Mouse (Mus musculus): ENCODE measurements around the gene Glis3. TPM values are rescaled to one million over a fixed set of nuclear protein-coding genes. Genes with fewer than 3 reads are reported as not detected.

Glis3 gene
- polyA plus RNA-seq, 1 experiment from 2014 or later = 4.4 TPM

- H3K4me3 ChIP-seq (replicated peaks; ENCODE audit: low read depth, low read length) = no peak overlapping the region
- WGBS = 47% methylated on average over 6 of the region's 6 CpGs
- H3K36me3 ChIP-seq (ENCODE audit: control insufficient read depth, insufficient read depth, low read length) = no peaks in the 10 kb centered on the region
- H3K4me1 ChIP-seq (ENCODE audit: control insufficient read depth, insufficient read depth, low read length) = 0 out of 2 replicates have a peak, but pooled peaks cover 4% of the 10 kb centered on the region
- no peaks in the 10 kb centered on the region for H3K9me3 ChIP-seq (ENCODE audit: control insufficient read depth, low read length)
- no peaks in the 10 kb centered on the region for H3K27me3 ChIP-seq (ENCODE audit: control insufficient read depth, insufficient read depth, low read length)
- DNase-seq (peak; percentile 43), ATAC-seq (ENCODE audit: low FRiP score, low TSS enrichment) (no peak)
- no peak overlapping the region for H3K4me2 ChIP-seq (ENCODE audit: low read length)
- no peak overlapping the region; the same call in 1 of the 2 replicates for H3K27ac ChIP-seq (replicated peaks; ENCODE audit: low read depth, low read length)
- no peak overlapping the region for H3K9ac ChIP-seq (replicated peaks; ENCODE audit: low read length)
Measured at GRCm38 (mm10) chr19:28495926-28496325, 184.0 kb downstream of the Glis3 start.

- no peak overlapping the region for H3K4me3 ChIP-seq (replicated peaks; ENCODE audit: low read depth, low read length)
- DNase-seq (no peak), ATAC-seq (ENCODE audit: low FRiP score, low TSS enrichment) (no peak)
- no peak overlapping the region for H3K9ac ChIP-seq (replicated peaks; ENCODE audit: low read length)
- no peaks in the 10 kb centered on the region for H3K27me3 ChIP-seq (ENCODE audit: control insufficient read depth, insufficient read depth, low read length)
- no peaks in the 10 kb centered on the region for H3K9me3 ChIP-seq (ENCODE audit: control insufficient read depth, low read length)
- WGBS = 96% methylated on average over 8 of the region's 8 CpGs
- no peak overlapping the region for H3K27ac ChIP-seq (replicated peaks; ENCODE audit: low read depth, low read length)
- H3K4me1 ChIP-seq (ENCODE audit: control insufficient read depth, insufficient read depth, low read length) = 0 out of 2 replicates have a peak, but pooled peaks cover 4% of the 10 kb centered on the region
- H3K4me2 ChIP-seq (ENCODE audit: low read length) = no peak overlapping the region
- no peaks in the 10 kb centered on the region for H3K36me3 ChIP-seq (ENCODE audit: control insufficient read depth, insufficient read depth, low read length)
Measured at GRCm38 (mm10) chr19:28493605-28494260, 186.1 kb downstream of the Glis3 start.

- Histone ChIP-seq H3K9me3 (ENCODE audit: control insufficient read depth, low read length) (no peaks in the 10 kb centered on the region), H3K4me3 (replicated peaks; ENCODE audit: low read depth, low read length) (no peak overlapping the region), H3K4me1 (ENCODE audit: control insufficient read depth, insufficient read depth, low read length) (peaks cover 12% of the 10 kb centered on the region; the same call in 1 of the 2 replicates), H3K27me3 (ENCODE audit: control insufficient read depth, insufficient read depth, low read length) (0 out of 2 replicates have a peak, but pooled peaks cover 6% of the 10 kb centered on the region), H3K9ac (replicated peaks; ENCODE audit: low read length) (no peak overlapping the region), H3K36me3 (ENCODE audit: control insufficient read depth, insufficient read depth, low read length) (no peaks in the 10 kb centered on the region), H3K27ac (replicated peaks; ENCODE audit: low read depth, low read length) (no peak overlapping the region), H3K4me2 (ENCODE audit: low read length) (no peak overlapping the region)
- ATAC-seq (ENCODE audit: low FRiP score, low TSS enrichment) = no peak
- no peak for DNase-seq
- 15% methylated on average over 6 of the region's 6 CpGs for WGBS
Measured at GRCm38 (mm10) chr19:28478055-28478454, 201.8 kb downstream of the Glis3 start.

GRCm38 (mm10) chr19:28477326-28477863, 202.5 kb downstream of the Glis3 start:
- Histone ChIP-seq H3K4me1 (ENCODE audit: control insufficient read depth, insufficient read depth, low read length) (peaks cover 12% of the 10 kb centered on the region; the same call in 1 of the 2 replicates), H3K4me2 (ENCODE audit: low read length) (no peak overlapping the region), H3K4me3 (replicated peaks; ENCODE audit: low read depth, low read length) (no peak overlapping the region), H3K9ac (replicated peaks; ENCODE audit: low read length) (no peak overlapping the region), H3K27ac (replicated peaks; ENCODE audit: low read depth, low read length) (no peak overlapping the region), H3K27me3 (ENCODE audit: control insufficient read depth, insufficient read depth, low read length) (0 out of 2 replicates have a peak, but pooled peaks cover 6% of the 10 kb centered on the region), H3K9me3 (ENCODE audit: control insufficient read depth, low read length) (no peaks in the 10 kb centered on the region), H3K36me3 (ENCODE audit: control insufficient read depth, insufficient read depth, low read length) (no peaks in the 10 kb centered on the region)
- 4% methylated on average over 6 of the region's 6 CpGs for WGBS
- ATAC-seq (ENCODE audit: low FRiP score, low TSS enrichment) = no peak
- DNase-seq = peak; percentile 44

GRCm38 (mm10) chr19:28473621-28474020, 206.3 kb downstream of the Glis3 start:
- H3K9ac ChIP-seq (replicated peaks; ENCODE audit: low read length) = no peak overlapping the region
- H3K4me1 ChIP-seq (ENCODE audit: control insufficient read depth, insufficient read depth, low read length) = peaks cover 12% of the 10 kb centered on the region; the same call in 1 of the 2 replicates
- 59% methylated on average over 5 of the region's 5 CpGs for WGBS
- H3K4me3 ChIP-seq (replicated peaks; ENCODE audit: low read depth, low read length) = no peak overlapping the region
- no peak overlapping the region for H3K27ac ChIP-seq (replicated peaks; ENCODE audit: low read depth, low read length)
- no peak for DNase-seq
- no peak for ATAC-seq (ENCODE audit: low FRiP score, low TSS enrichment)
- no peaks in the 10 kb centered on the region for H3K9me3 ChIP-seq (ENCODE audit: control insufficient read depth, low read length)
- H3K4me2 ChIP-seq (ENCODE audit: low read length) = no peak overlapping the region
- H3K27me3 ChIP-seq (ENCODE audit: control insufficient read depth, insufficient read depth, low read length) = 0 out of 2 replicates have a peak, but pooled peaks cover 6% of the 10 kb centered on the region
- no peaks in the 10 kb centered on the region for H3K36me3 ChIP-seq (ENCODE audit: control insufficient read depth, insufficient read depth, low read length)

- Histone ChIP-seq H3K4me3 (replicated peaks; ENCODE audit: low read depth, low read length) (no peak overlapping the region), H3K27ac (replicated peaks; ENCODE audit: low read depth, low read length) (no peak overlapping the region), H3K4me2 (ENCODE audit: low read length) (no peak overlapping the region), H3K27me3 (ENCODE audit: control insufficient read depth, insufficient read depth, low read length) (0 out of 2 replicates have a peak, but pooled peaks cover 6% of the 10 kb centered on the region), H3K4me1 (ENCODE audit: control insufficient read depth, insufficient read depth, low read length) (no peaks in the 10 kb centered on the region), H3K9ac (replicated peaks; ENCODE audit: low read length) (no peak overlapping the region), H3K9me3 (ENCODE audit: control insufficient read depth, low read length) (no peaks in the 10 kb centered on the region), H3K36me3 (ENCODE audit: control insufficient read depth, insufficient read depth, low read length) (no peaks in the 10 kb centered on the region)
- 88% methylated on average over 7 of the region's 8 CpGs for WGBS
- ATAC-seq (ENCODE audit: low FRiP score, low TSS enrichment) = no peak
- no peak for DNase-seq
Measured at GRCm38 (mm10) chr19:28471144-28471543, 208.7 kb downstream of the Glis3 start.

GRCm38 (mm10) chr19:28465779-28466178, 214.1 kb downstream of the Glis3 start:
- Histone ChIP-seq H3K9me3 (ENCODE audit: control insufficient read depth, low read length) (no peaks in the 10 kb centered on the region), H3K4me1 (ENCODE audit: control insufficient read depth, insufficient read depth, low read length) (no peaks in the 10 kb centered on the region), H3K4me2 (ENCODE audit: low read length) (no peak overlapping the region), H3K36me3 (ENCODE audit: control insufficient read depth, insufficient read depth, low read length) (no peaks in the 10 kb centered on the region), H3K9ac (replicated peaks; ENCODE audit: low read length) (no peak overlapping the region), H3K4me3 (replicated peaks; ENCODE audit: low read depth, low read length) (no peak overlapping the region), H3K27ac (replicated peaks; ENCODE audit: low read depth, low read length) (no peak overlapping the region), H3K27me3 (ENCODE audit: control insufficient read depth, insufficient read depth, low read length) (no peaks in the 10 kb centered on the region)
- no peak for ATAC-seq (ENCODE audit: low FRiP score, low TSS enrichment)
- 71% methylated on average over 5 of the region's 5 CpGs for WGBS
- DNase-seq = no peak

- no peaks in the 10 kb centered on the region for H3K36me3 ChIP-seq (ENCODE audit: control insufficient read depth, insufficient read depth, low read length)
- no peaks in the 10 kb centered on the region for H3K9me3 ChIP-seq (ENCODE audit: control insufficient read depth, low read length)
- 84% methylated on average over 8 of the region's 8 CpGs for WGBS
- H3K9ac ChIP-seq (replicated peaks; ENCODE audit: low read length) = no peak overlapping the region
- peaks cover 18% of the 10 kb centered on the region; the same call in 1 of the 2 replicates for H3K4me1 ChIP-seq (ENCODE audit: control insufficient read depth, insufficient read depth, low read length)
- no peak overlapping the region for H3K4me3 ChIP-seq (replicated peaks; ENCODE audit: low read depth, low read length)
- ATAC-seq (ENCODE audit: low FRiP score, low TSS enrichment) (no peak), DNase-seq (no peak)
- H3K27ac ChIP-seq (replicated peaks; ENCODE audit: low read depth, low read length) = no peak overlapping the region; the same call in 1 of the 2 replicates
- no peaks in the 10 kb centered on the region for H3K27me3 ChIP-seq (ENCODE audit: control insufficient read depth, insufficient read depth, low read length)
- no peak overlapping the region for H3K4me2 ChIP-seq (ENCODE audit: low read length)
Measured at GRCm38 (mm10) chr19:28454331-28454730, 225.5 kb downstream of the Glis3 start.

Data from midbrain, embryonic 14.5 days (tissue).